Mouse (Mus musculus) heart, embryonic 11.5 days (tissue): ENCODE results near the gene Fbxo21. TPM values are rescaled to one million over a fixed set of nuclear protein-coding genes. Genes with fewer than 3 reads are reported as not detected.
A peak's percentile ranks its signal among the peaks of the same experiment; 100 is the strongest.

ENCODE experiments used
- ATAC-seq: fragments of 200-750 bp; cut with Nextera tagmentation; replicated peaks from 2 replicates; pipeline ENCODE4 v1.8.0; 2017; ENCODE audit warnings: moderate library complexity; ENCODE audit not compliant: insufficient number of reproducible peaks, low FRiP score, low TSS enrichment
- H3K27ac ChIP-seq: fragments of 300-500 bp; sonication (generic); 2 replicates; pipeline ENCODE4 v1.5.1; 2014; ENCODE audit warnings: mild to moderate bottlenecking, low read depth, low read length
- H3K27me3 ChIP-seq: fragments of 300-500 bp; sonication (generic); 2 replicates; pipeline ENCODE4 v1.6.1; 2014; ENCODE audit warnings: mild to moderate bottlenecking, low read length, mixed read lengths; ENCODE audit not compliant: control insufficient read depth, insufficient read depth
- H3K36me3 ChIP-seq: fragments of 300-500 bp; sonication (generic); 2 replicates; pipeline ENCODE4 v1.6.1; 2014; ENCODE audit warnings: mild to moderate bottlenecking, low read length, moderate library complexity, mixed read lengths; ENCODE audit not compliant: control insufficient read depth, insufficient read depth
- H3K4me1 ChIP-seq: fragments of 300-500 bp; sonication (generic); 2 replicates; pipeline ENCODE4 v1.6.1; 2014; ENCODE audit warnings: low read length; ENCODE audit not compliant: control insufficient read depth, insufficient read depth
- H3K4me2 ChIP-seq: fragments of 300-500 bp; sonication (generic); 2 replicates; pipeline ENCODE4 v1.6.1; 2014; ENCODE audit warnings: mild to moderate bottlenecking, moderate library complexity
- H3K4me3 ChIP-seq: fragments of 300-500 bp; sonication (generic); 2 replicates; pipeline ENCODE4 v1.5.1; 2014; ENCODE audit warnings: low read depth, low read length
- H3K9ac ChIP-seq: fragments of 300-500 bp; sonication (generic); 2 replicates; pipeline ENCODE4 v1.6.1; 2014; ENCODE audit warnings: mild to moderate bottlenecking, low read depth, low read length, moderate library complexity
- H3K9me3 ChIP-seq: fragments of 300-500 bp; sonication (generic); replicated peaks from 2 replicates; pipeline ENCODE4 v1.6.1; 2016; ENCODE audit warnings: low read length; ENCODE audit not compliant: control insufficient read depth
- WGBS: fragments of 180-500 bp; shearing (Covaris S2); extraction: QIAGEN DNeasy Blood & Tissue Kit; methylation state at CpG from one replicate; pipeline ENCODE4 v1.1.7; 2014; ENCODE audit not compliant: insufficient replicate concordance; 5-methylcytosine and 5-hydroxymethylcytosine counted together
- polyA plus RNA-seq: library from polyadenylated mRNA; unstranded; fragments of >200 nt; fragmentation: Nextera tagmentation; extraction: Ambion mirVana; gene quantifications from 2 replicates; pipeline ENCODE4 v1.2.1, GENCODE M21; 2014

Fbxo21 gene
- polyA plus RNA-seq, 1 experiment from 2014 or later: 46.2 TPM

GRCm38 (mm10) chr5:117987891-117988290 lies 11.4 kb downstream of the Fbxo21 start:
- Histone ChIP-seq H3K27ac (no peak overlapping the region), H3K4me3 (no peak overlapping the region), H3K4me1 (no peaks in the 10 kb centered on the region), H3K27me3 (no peaks in the 10 kb centered on the region), H3K9me3 (no peaks in the 10 kb centered on the region), H3K36me3 (peaks cover 19% of the 10 kb centered on the region), H3K9ac (0 out of 2 replicates have a peak overlapping the region, but pooled peaks have one; percentile 7), H3K4me2 (no peak overlapping the region)
- no peak for ATAC-seq
- WGBS: 93% methylated on average over 3 of the region's 3 CpGs

GRCm38 (mm10) chr5:117988367-117988766 lies 11.8 kb downstream of the Fbxo21 start:
- Histone ChIP-seq H3K36me3 (peaks cover 16% of the 10 kb centered on the region), H3K27ac (no peak overlapping the region), H3K4me2 (no peak overlapping the region), H3K27me3 (no peaks in the 10 kb centered on the region), H3K9ac (0 out of 2 replicates have a peak overlapping the region, but pooled peaks have one; percentile 7), H3K4me3 (no peak overlapping the region), H3K9me3 (no peaks in the 10 kb centered on the region), H3K4me1 (no peaks in the 10 kb centered on the region)
- ATAC-seq: no peak
- WGBS: 81% methylated on average over 9 of the region's 9 CpGs

- 87% methylated on average over 6 of the region's 6 CpGs for WGBS
- H3K36me3 ChIP-seq: peaks cover 21% of the 10 kb centered on the region
- no peaks in the 10 kb centered on the region for H3K9me3 ChIP-seq
- no peak overlapping the region for H3K9ac ChIP-seq
- no peak overlapping the region for H3K4me3 ChIP-seq
- no peak overlapping the region for H3K27ac ChIP-seq
- no peaks in the 10 kb centered on the region for H3K27me3 ChIP-seq
- H3K4me2 ChIP-seq: no peak overlapping the region
- no peaks in the 10 kb centered on the region for H3K4me1 ChIP-seq
- ATAC-seq: no peak
These were observed 13.2 kb downstream of the Fbxo21 start for GRCm38 (mm10) chr5:117989773-117990172.

GRCm38 (mm10) chr5:117990957-117991356 lies 14.4 kb downstream of the Fbxo21 start:
- Histone ChIP-seq H3K27ac (no peak overlapping the region), H3K36me3 (peaks cover 28% of the 10 kb centered on the region), H3K4me2 (no peak overlapping the region), H3K9ac (no peak overlapping the region), H3K4me3 (no peak overlapping the region), H3K9me3 (no peaks in the 10 kb centered on the region), H3K27me3 (no peaks in the 10 kb centered on the region), H3K4me1 (no peaks in the 10 kb centered on the region)
- WGBS: 79% methylated on average over 3 of the region's 3 CpGs
- no peak for ATAC-seq

GRCm38 (mm10) chr5:117993550-117993949 lies 17.0 kb downstream of the Fbxo21 start:
- Histone ChIP-seq H3K9ac (no peak overlapping the region), H3K27me3 (no peaks in the 10 kb centered on the region), H3K4me3 (no peak overlapping the region), H3K4me2 (no peak overlapping the region), H3K9me3 (no peaks in the 10 kb centered on the region), H3K27ac (no peak overlapping the region), H3K36me3 (peaks cover 25% of the 10 kb centered on the region), H3K4me1 (peaks cover 14% of the 10 kb centered on the region)
- ATAC-seq: no peak
- 90% methylated on average over 6 of the region's 6 CpGs for WGBS

GRCm38 (mm10) chr5:117995372-117995901 lies 18.9 kb downstream of the Fbxo21 start:
- H3K4me1 ChIP-seq: peaks cover 14% of the 10 kb centered on the region
- no peak for ATAC-seq
- H3K36me3 ChIP-seq: peaks cover 30% of the 10 kb centered on the region
- no peak overlapping the region for H3K27ac ChIP-seq
- H3K9ac ChIP-seq: no peak overlapping the region
- WGBS: 87% methylated on average over 8 of the region's 8 CpGs
- H3K4me3 ChIP-seq: no peak overlapping the region
- no peak overlapping the region for H3K4me2 ChIP-seq
- H3K9me3 ChIP-seq: no peaks in the 10 kb centered on the region
- no peaks in the 10 kb centered on the region for H3K27me3 ChIP-seq

- whole genome bisulfite sequencing: 80% methylated on average over 6 of the region's 6 CpGs
- H3K9me3 ChIP-seq: no peaks in the 10 kb centered on the region
- ATAC-seq: no peak
- H3K36me3 ChIP-seq: peaks cover 34% of the 10 kb centered on the region
- H3K27me3 ChIP-seq: no peaks in the 10 kb centered on the region
- no peak overlapping the region for H3K9ac ChIP-seq
- peaks cover 14% of the 10 kb centered on the region for H3K4me1 ChIP-seq
- H3K4me3 ChIP-seq: no peak overlapping the region
- H3K27ac ChIP-seq: no peak overlapping the region
- H3K4me2 ChIP-seq: no peak overlapping the region
These were observed 19.4 kb downstream of the Fbxo21 start for GRCm38 (mm10) chr5:117995911-117996310.

GRCm38 (mm10) chr5:117996581-117996980 lies 20.1 kb downstream of the Fbxo21 start:
- Histone ChIP-seq H3K4me3 (no peak overlapping the region), H3K4me1 (peaks cover 14% of the 10 kb centered on the region), H3K4me2 (no peak overlapping the region), H3K36me3 (peaks cover 35% of the 10 kb centered on the region), H3K9me3 (no peaks in the 10 kb centered on the region), H3K27me3 (no peaks in the 10 kb centered on the region), H3K27ac (no peak overlapping the region), H3K9ac (no peak overlapping the region)
- 83% methylated on average over 6 of the region's 6 CpGs for WGBS
- no peak for ATAC-seq

GRCm38 (mm10) chr5:117997434-117997970 lies 21.0 kb downstream of the Fbxo21 start:
- Histone ChIP-seq H3K27ac (no peak overlapping the region), H3K27me3 (no peaks in the 10 kb centered on the region), H3K9ac (peak overlapping the region; percentile 44; the same call in 1 of the 2 replicates), H3K9me3 (no peaks in the 10 kb centered on the region), H3K36me3 (peaks cover 34% of the 10 kb centered on the region), H3K4me1 (peaks cover 14% of the 10 kb centered on the region), H3K4me3 (no peak overlapping the region), H3K4me2 (no peak overlapping the region)
- ATAC-seq: peak; percentile 44; the same call in 1 of the 2 replicates
- WGBS: 32% methylated on average over 10 of the region's 10 CpGs
